Mouse (Mus musculus): ENCODE measurements at regions not wholly inside any gene's neighbourhood (a gene's known extent, or its start where the extent isn't known, plus 50 kb on each side); places are given as distances from the start of the nearest gene placed in this dataset.

DNA sequence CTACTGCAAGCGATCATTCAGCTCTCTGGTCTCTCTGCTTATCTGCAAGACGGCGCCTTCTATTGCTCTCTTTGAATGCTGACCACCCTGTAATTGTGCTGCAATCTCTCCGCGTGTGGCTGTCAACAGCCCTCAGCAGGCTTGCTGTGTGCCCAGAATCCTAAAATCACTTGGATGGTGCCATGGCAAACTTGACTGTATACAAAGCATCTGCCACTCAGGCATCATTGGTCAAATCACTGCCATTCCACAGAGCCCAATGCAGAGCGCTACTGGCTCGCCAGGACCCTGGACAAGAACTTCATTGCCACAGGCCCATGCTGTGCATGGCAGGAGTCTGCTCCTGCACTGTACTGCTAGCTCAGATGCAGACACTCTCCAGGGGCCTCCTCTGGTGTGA, 142.3 kb upstream of the Tas2r119 start:
- TF ChIP-seq CTCF (IDR thresholded peaks at IDR 0.05; ENCODE audit: low read depth) (no peak), EP300 (IDR thresholded peaks at IDR 0.05; ENCODE audit: low read depth) (no peak)

Data from liver, postnatal 0 days (tissue).